Mouse (Mus musculus) neutrophil, adult 65 days (primary cell): Measurements from ENCODE around the gene Polk. TPM values are rescaled to one million over a fixed set of nuclear protein-coding genes. Genes with fewer than 3 reads are reported as not detected.

Experiments used
- total RNA-seq: library from RNA; stranded (reverse); gene quantifications from 2 replicates; pipeline ENCODE4 v1.2.4, GENCODE M21; 2023

Gene Polk
- total RNA-seq: 2.9 and 3.6 TPM in 2 replicates

GRCm38 (mm10) chr13:96542081-96542889, at the start of gene Polk, which contains the start of gene Col4a3bp:
Polk (minus strand) TSS chr13:96542579.
Col4a3bp (plus strand) TSS chr13:96542618.

GRCm38 (mm10) chr13:96490433-96490832, 51.9 kb downstream of the Polk start, which contains the start of gene Gm17622:
Gm17622 (plus strand) TSS chr13:96490733.

GRCm38 (mm10) chr13:96470957-96471356, 71.4 kb downstream of the Polk start, which contains the start of gene Ankdd1b:
Ankdd1b (minus strand) TSS chr13:96471198.

Other genes starting within 250 kb of the Polk start
- gene Poc5, start 154.3 kb downstream of the Polk start, total RNA-seq: 15.3 and 22.2 TPM in 2 replicates
- gene Ankdd1b, start 71.4 kb downstream of the Polk start, total RNA-seq: not detected in 2 replicates
- not detected in 2 replicates for gene Gm17622, start 51.8 kb downstream of the Polk start, total RNA-seq
- gene Col4a3bp, start within 50 bp of the Polk start, total RNA-seq: 70.7 and 98.3 TPM in 2 replicates
- 97.6 and 138 TPM in 2 replicates for gene Hmgcr, start 128.4 kb upstream of the Polk start, total RNA-seq
- gene Ankrd31, start 205.7 kb upstream of the Polk start, total RNA-seq: not detected in 2 replicates